Mouse (Mus musculus): Measurements from ENCODE around the gene Neurog2. TPM values are rescaled to one million over a fixed set of nuclear protein-coding genes. Genes with fewer than 3 reads are reported as not detected.

Neurog2 gene
- not detected for polyA plus RNA-seq (2014; fragmentation: Illumina TruSeq; extraction: RNeasy Lipid Tissue Mini Kit (QIAGEN cat#74804); ENCODE audit: low replicate concordance)

GRCm38 (mm10) chr3:127633080-127634032 lies at the start of gene Neurog2:
Gene Neurog2 (plus strand): TSS chr3:127633135.

Other genes starting within 250 kb of the Neurog2 start
- 10.0 TPM for gene Ank2, start 133.8 kb upstream of the Neurog2 start, polyA plus RNA-seq (2014; fragmentation: Illumina TruSeq; extraction: RNeasy Lipid Tissue Mini Kit (QIAGEN cat#74804); ENCODE audit: low replicate concordance)
- 43.0 TPM for gene Larp7, start 79.8 kb upstream of the Neurog2 start, polyA plus RNA-seq (2014; fragmentation: Illumina TruSeq; extraction: RNeasy Lipid Tissue Mini Kit (QIAGEN cat#74804); ENCODE audit: low replicate concordance)
- gene Zgrf1, start 79.6 kb upstream of the Neurog2 start, polyA plus RNA-seq (2014; fragmentation: Illumina TruSeq; extraction: RNeasy Lipid Tissue Mini Kit (QIAGEN cat#74804); ENCODE audit: low replicate concordance), result 2.8 TPM
- gene Alpk1, start 147.4 kb downstream of the Neurog2 start, polyA plus RNA-seq (2014; fragmentation: Illumina TruSeq; extraction: RNeasy Lipid Tissue Mini Kit (QIAGEN cat#74804); ENCODE audit: low replicate concordance), result 4.0 TPM
- gene Tifa, start 156.7 kb downstream of the Neurog2 start, polyA plus RNA-seq (2014; fragmentation: Illumina TruSeq; extraction: RNeasy Lipid Tissue Mini Kit (QIAGEN cat#74804); ENCODE audit: low replicate concordance), result 49.7 TPM
- 71.6 TPM for gene Ap1ar, start 204.4 kb downstream of the Neurog2 start, polyA plus RNA-seq (2014; fragmentation: Illumina TruSeq; extraction: RNeasy Lipid Tissue Mini Kit (QIAGEN cat#74804); ENCODE audit: low replicate concordance)